Mouse (Mus musculus) megakaryocyte, embryonic 14.5 days (primary cell): ENCODE measurements around the gene Gna15. TPM values are rescaled to one million over a fixed set of nuclear protein-coding genes. Genes with fewer than 3 reads are reported as not detected.

Experiments used
- H3K27me3 ChIP-seq: replicated peaks from 2 replicates; pipeline ENCODE3; 2012; ENCODE audit warnings: inconsistent platforms
- H3K36me3 ChIP-seq: replicated peaks from 2 replicates; pipeline ENCODE3; 2012; ENCODE audit warnings: low read length, inconsistent platforms, mixed read lengths
- H3K4me1 ChIP-seq: 2 replicates; pipeline ENCODE4 v1.6.1; 2012; ENCODE audit warnings: inconsistent platforms
- H3K4me3 ChIP-seq: replicated peaks from 2 replicates; pipeline ENCODE3; 2012; ENCODE audit warnings: moderate library complexity, mild to moderate bottlenecking, inconsistent platforms
- H3K9me3 ChIP-seq: 2 replicates; pipeline ENCODE4 v1.6.1; 2012; ENCODE audit warnings: inconsistent platforms
- FLI1 ChIP-seq: IDR thresholded peaks from 2 replicates; pipeline ENCODE4 v1.6.1; 2012; ENCODE audit warnings: low read length, inconsistent platforms, mixed read lengths
- GATA1 ChIP-seq: IDR thresholded peaks from 3 replicates; pipeline ENCODE4 v1.6.1; 2012; ENCODE audit warnings: mixed read lengths, low read length, inconsistent platforms, borderline replicate concordance
- polyA plus RNA-seq: library from polyadenylated mRNA; stranded (reverse); fragments of >175 nt; gene quantifications from 2 replicates; pipeline ENCODE4 v1.2.3, GENCODE M21; 2012; ENCODE audit warnings: low replicate concordance; ENCODE audit not compliant: insufficient read depth

Gene Gna15
- polyA plus RNA-seq, 1 experiment, result 31.7 TPM

DNA sequence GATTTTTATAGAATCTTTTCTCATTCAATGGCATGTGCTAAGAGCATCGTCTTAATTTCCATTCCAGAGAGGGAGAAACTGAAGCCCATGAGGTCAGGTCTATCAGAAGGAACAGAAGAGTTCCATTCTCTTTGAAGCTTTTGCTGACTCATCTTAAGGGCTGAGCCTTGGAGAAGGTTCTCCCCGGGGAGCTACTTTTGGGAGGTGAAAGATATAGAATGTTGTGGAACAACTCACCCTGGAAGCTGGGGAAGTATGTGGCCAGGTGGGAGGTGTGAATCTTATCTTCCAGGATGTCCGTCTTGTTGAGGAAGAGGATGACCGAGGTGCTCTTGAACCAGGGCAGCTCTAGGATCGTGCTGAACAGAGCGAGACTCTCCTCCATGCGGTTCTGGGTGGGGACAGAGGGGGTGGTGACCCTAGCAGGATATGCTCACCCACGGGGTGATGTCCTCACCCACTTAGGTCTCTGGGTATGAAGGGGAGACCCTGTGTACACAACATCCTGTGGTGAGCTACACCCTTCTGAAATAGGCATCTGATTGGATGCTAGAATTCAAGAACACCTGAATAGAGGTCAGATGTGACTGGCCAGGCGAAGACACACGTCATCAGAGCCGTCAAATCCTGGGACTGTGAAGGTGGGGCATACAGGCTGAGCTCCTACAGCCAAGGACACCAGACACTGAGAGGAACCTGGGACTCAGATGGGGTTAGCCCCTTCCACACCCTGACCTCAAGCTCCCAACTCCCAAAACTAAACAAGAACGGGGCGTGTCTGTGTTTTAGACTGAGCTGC, 16.1 kb downstream of the Gna15 start:
- H3K36me3 ChIP-seq, result peaks cover 94% of the 10 kb centered on the region
- no peak overlapping the region for H3K4me3 ChIP-seq
- H3K4me1 ChIP-seq, result peaks cover 67% of the 10 kb centered on the region
- H3K27me3 ChIP-seq, result no peaks in the 10 kb centered on the region
- TF ChIP-seq GATA1, result no peak
- no peak for TF ChIP-seq FLI1
- H3K9me3 ChIP-seq, result peaks cover 6% of the 10 kb centered on the region

DNA sequence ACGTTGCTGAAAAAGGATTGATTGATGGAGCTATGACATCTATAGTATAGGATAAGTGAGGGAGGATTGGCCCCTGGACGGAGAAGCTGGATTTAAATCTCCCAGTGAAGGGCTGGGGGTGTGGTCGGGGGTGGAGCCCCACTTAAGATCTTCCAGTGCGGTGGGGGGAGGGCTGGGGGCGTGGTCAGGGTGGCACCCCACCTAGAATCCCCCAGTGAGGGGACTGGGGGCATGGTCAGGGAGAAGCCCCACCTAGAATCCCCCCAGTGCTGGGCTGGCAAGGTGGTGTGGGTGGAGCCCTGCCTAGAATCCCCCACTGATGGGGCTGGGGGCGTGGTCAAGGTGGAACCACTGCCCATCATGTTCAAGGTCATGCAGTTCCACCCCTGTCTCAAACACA, 16.9 kb downstream of the Gna15 start:
- Histone ChIP-seq H3K36me3 (peaks cover 94% of the 10 kb centered on the region), H3K27me3 (no peaks in the 10 kb centered on the region), H3K9me3 (peaks cover 6% of the 10 kb centered on the region), H3K4me3 (no peak overlapping the region), H3K4me1 (peaks cover 70% of the 10 kb centered on the region)
- no peak for TF ChIP-seq GATA1
- TF ChIP-seq FLI1, result no peak

GRCm38 (mm10) chr10:81505016-81505664, 18.9 kb downstream of the Gna15 start:
- Histone ChIP-seq H3K27me3 (no peaks in the 10 kb centered on the region), H3K4me1 (peaks cover 77% of the 10 kb centered on the region), H3K9me3 (peaks cover 6% of the 10 kb centered on the region), H3K4me3 (no peak overlapping the region), H3K36me3 (peaks cover 89% of the 10 kb centered on the region)
- no peak for TF ChIP-seq GATA1
- no peak for TF ChIP-seq FLI1

- Histone ChIP-seq H3K9me3 (peaks cover 6% of the 10 kb centered on the region), H3K4me1 (peaks cover 81% of the 10 kb centered on the region), H3K36me3 (peaks cover 64% of the 10 kb centered on the region), H3K4me3 (peak overlapping the region; percentile 84), H3K27me3 (no peaks in the 10 kb centered on the region)
- TF ChIP-seq FLI1 (no peak), GATA1 (no peak)
Measured at GRCm38 (mm10) chr10:81502658-81503057, 21.4 kb downstream of the Gna15 start.

- peaks cover 57% of the 10 kb centered on the region for H3K36me3 ChIP-seq
- H3K4me3 ChIP-seq, result no peak overlapping the region
- no peaks in the 10 kb centered on the region for H3K27me3 ChIP-seq
- H3K9me3 ChIP-seq, result peaks cover 6% of the 10 kb centered on the region
- peaks cover 83% of the 10 kb centered on the region for H3K4me1 ChIP-seq
- TF ChIP-seq GATA1 (no peak), FLI1 (no peak)
Measured at GRCm38 (mm10) chr10:81501863-81502262, 22.2 kb downstream of the Gna15 start.

GRCm38 (mm10) chr10:81500032-81500431, 24.0 kb downstream of the Gna15 start, which contains the start of gene S1pr4:
Gene S1pr4 (minus strand): TSS chr10:81500132.
- Histone ChIP-seq H3K4me1 (peaks cover 80% of the 10 kb centered on the region), H3K9me3 (peaks cover 2% of the 10 kb centered on the region), H3K4me3 (peak within 1 kb of the TSS; percentile 100), H3K36me3 (peaks cover 41% of the 10 kb centered on the region), H3K27me3 (no peaks in the 10 kb centered on the region)
- TF ChIP-seq FLI1 (no peak), GATA1 (no peak)

DNA sequence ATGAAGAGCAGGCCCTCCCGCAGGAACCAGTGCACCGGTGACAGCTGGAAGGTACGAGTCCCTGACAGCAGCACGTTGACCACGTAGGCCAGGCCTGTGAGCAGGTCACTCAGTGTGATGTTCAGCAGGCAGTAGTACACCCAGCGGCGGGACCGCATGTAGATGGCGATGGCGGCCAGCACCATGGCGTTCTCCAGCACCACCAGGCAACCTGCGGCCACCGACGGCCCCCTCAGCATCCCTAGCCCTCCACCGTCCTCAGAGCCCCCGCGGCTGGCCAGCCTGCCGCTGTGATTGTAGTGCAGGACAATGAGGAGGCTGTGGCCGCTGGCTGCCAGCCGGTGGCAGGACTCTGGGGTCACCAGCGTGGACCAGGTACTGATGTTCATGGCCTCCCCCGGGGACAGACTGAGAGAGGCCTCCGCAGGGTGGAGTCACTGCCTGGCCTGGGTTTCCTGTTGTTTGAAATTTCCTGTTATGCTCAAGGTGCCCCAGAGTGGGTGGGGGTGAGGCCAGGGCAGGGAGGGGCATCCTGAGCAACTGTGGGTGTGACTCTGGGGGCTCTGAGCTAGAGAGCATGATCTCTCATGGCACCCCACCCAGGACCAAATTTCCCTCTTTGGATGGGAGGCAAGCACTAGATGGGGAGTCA, 24.6 kb downstream of the Gna15 start:
- H3K36me3 ChIP-seq, result peaks cover 36% of the 10 kb centered on the region
- H3K4me3 ChIP-seq, result peak overlapping the region; percentile 100
- peaks cover 83% of the 10 kb centered on the region for H3K4me1 ChIP-seq
- no peak for TF ChIP-seq FLI1
- H3K9me3 ChIP-seq, result no peaks in the 10 kb centered on the region
- no peaks in the 10 kb centered on the region for H3K27me3 ChIP-seq

DNA sequence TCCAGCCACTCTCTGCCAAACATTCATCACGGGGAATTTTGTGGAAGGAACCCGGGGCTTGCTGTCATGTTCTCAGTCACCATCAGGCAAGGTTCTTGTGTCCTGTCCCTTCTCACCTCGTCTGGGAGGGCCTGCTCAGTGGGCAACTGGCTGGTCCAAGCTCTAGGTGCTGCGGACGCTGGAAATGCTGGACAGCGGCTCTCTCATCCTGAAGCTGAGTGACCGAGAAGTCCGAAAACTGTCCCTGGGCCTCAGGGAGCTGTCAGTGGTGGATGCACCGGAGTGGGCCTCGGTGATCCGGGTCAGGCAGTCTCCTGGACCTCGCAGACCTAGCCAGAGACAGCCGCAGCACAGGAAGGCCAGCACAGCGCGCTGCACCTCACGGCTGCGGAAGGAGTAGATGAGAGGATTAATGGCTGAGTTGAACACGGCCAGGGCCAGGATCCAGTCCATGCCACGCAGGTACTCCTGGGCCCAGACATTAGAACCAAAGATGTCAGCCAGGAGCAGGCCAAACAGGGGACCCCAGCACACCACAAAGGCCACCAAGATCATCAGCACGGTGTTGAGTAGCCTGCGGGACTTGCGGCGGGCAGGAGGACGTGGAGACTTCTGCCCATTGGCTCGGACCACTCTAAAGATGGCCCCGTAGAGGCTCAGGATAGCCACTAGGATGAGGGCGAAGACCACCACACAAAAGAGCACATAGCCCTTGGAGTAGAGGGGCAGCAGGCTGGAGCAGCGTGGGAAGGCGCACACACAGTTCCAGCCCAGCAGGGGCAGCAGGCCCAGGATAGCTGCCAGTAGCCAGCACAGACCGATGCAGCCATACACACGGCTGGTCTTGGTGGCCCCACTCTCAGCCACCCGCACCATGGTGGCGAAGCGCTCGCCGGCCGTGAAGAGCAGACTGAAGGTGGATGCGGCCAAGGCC, 25.4 kb downstream of the Gna15 start:
- H3K9me3 ChIP-seq, result no peaks in the 10 kb centered on the region
- peaks cover 36% of the 10 kb centered on the region for H3K36me3 ChIP-seq
- TF ChIP-seq FLI1 (no peak), GATA1 (no peak)
- peak overlapping the region; percentile 100 for H3K4me3 ChIP-seq
- no peaks in the 10 kb centered on the region for H3K27me3 ChIP-seq
- H3K4me1 ChIP-seq, result peaks cover 83% of the 10 kb centered on the region

DNA sequence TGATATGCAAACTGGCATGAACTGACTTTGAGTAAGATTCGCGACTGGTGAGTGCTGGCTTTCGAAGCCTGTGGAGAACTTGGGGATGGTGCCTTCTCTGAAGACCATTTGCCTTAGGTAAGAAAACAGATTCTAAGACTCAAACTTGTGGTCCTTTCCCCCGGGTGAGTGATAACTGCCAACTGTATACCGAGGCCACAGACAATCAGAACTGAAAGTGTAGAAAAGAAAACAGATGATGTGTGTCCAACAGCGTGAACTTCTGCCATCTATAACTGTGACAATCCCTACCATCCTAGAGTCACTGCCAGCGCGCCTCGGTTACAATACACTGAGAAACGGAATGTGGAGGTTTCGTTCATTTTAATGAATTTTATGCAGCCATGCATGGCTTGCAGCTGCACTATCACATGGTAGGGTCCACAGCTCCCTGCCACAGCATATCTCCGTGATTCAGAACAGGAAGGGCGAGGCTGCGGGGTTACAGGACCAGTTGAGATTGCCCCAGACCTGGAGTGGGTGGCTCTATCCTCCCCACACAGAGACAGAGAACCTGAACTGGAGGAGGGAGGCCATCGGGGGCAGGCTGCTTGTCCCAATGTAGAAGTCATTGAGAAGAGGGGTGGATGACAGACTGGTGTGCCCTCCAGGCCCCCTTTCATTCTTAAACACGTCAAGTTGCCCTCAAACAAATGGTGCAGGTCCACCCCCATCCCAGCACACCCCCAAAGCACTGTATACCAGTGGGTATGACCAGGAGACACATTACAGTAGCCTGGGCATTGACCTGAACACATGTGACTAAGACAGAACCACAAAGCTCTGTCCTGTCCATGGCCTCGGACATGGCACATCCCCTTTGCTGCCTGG, 26.4 kb downstream of the Gna15 start:
- Histone ChIP-seq H3K4me1 (peaks cover 84% of the 10 kb centered on the region), H3K4me3 (peak overlapping the region; percentile 100), H3K9me3 (no peaks in the 10 kb centered on the region), H3K36me3 (peaks cover 36% of the 10 kb centered on the region), H3K27me3 (no peaks in the 10 kb centered on the region)
- no peak for TF ChIP-seq FLI1
- TF ChIP-seq GATA1, result no peak
